Mouse (Mus musculus) kidney, embryonic 15.5 days (tissue): Measurements from ENCODE around the gene Tac4. TPM values are rescaled to one million over a fixed set of nuclear protein-coding genes. Genes with fewer than 3 reads are reported as not detected.

Source experiments
- ATAC-seq: fragments of 200-750 bp; cut with Nextera tagmentation; replicated peaks from 2 replicates; pipeline ENCODE4 v1.8.0; 2017; ENCODE audit warnings: moderate TSS enrichment; ENCODE audit not compliant: low FRiP score
- H3K27ac ChIP-seq: fragments of 300-500 bp; sonication (generic); 2 replicates; pipeline ENCODE4 v1.5.1; 2015; ENCODE audit warnings: mild to moderate bottlenecking, inconsistent platforms
- H3K27me3 ChIP-seq: fragments of 300-500 bp; sonication (generic); 2 replicates; pipeline ENCODE4 v1.6.1; 2015; ENCODE audit warnings: inconsistent platforms
- H3K36me3 ChIP-seq: fragments of 300-500 bp; sonication (generic); 2 replicates; pipeline ENCODE4 v1.6.1; 2015; ENCODE audit warnings: inconsistent platforms
- H3K4me1 ChIP-seq: fragments of 300-500 bp; sonication (generic); 2 replicates; pipeline ENCODE4 v1.6.1; 2015; ENCODE audit warnings: inconsistent platforms
- H3K4me2 ChIP-seq: fragments of 300-500 bp; sonication (generic); 2 replicates; pipeline ENCODE4 v1.6.1; 2015; ENCODE audit warnings: moderate library complexity, mild to moderate bottlenecking, inconsistent platforms
- H3K4me3 ChIP-seq: fragments of 300-500 bp; sonication (generic); replicated peaks from 2 replicates; pipeline ENCODE4 v1.5.1; 2015; ENCODE audit warnings: mild to moderate bottlenecking, inconsistent platforms
- H3K9ac ChIP-seq: fragments of 300-500 bp; sonication (generic); 2 replicates; pipeline ENCODE4 v1.6.1; 2015; ENCODE audit warnings: mild to moderate bottlenecking, inconsistent platforms
- H3K9me3 ChIP-seq: fragments of 300-500 bp; sonication (generic); replicated peaks from 2 replicates; pipeline ENCODE4 v1.6.1; 2016; ENCODE audit warnings: inconsistent platforms
- WGBS: fragments of 180-500 bp; shearing (Covaris S2); methylation state at CpG from one replicate; pipeline ENCODE4 v1.1.7; 2015; ENCODE audit warnings: mixed read lengths; 5-methylcytosine and 5-hydroxymethylcytosine counted together
- polyA plus RNA-seq: library from polyadenylated mRNA; unstranded; fragments of >200 nt; fragmentation: Nextera tagmentation; extraction: Ambion mirVana; gene quantifications from 2 replicates; pipeline ENCODE4 v1.2.1, GENCODE M21; 2015

Tac4 gene
- polyA plus RNA-seq, 1 experiment from 2014 or later, result 0.17 TPM

DNA sequence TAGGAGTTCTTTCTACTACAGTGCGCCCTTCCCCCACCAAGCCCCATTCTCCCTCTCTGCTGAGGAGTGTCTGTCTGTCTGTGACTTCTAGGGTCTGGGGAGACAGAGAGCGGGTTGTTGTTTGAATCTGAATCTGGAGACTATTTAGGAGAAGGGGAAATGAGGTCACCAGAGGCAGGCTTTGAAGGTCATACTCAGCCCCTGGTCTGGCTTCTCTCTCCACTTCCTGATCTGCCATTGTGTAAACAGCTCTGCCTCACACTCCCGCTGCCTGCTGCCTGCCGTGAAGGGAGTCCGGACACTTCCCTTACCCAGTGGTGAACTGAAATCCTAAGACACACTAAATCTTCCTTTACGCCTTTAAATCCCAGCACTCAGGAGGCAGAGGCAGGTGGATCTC lies 22.9 kb upstream of the Tac4 start:
- Histone ChIP-seq H3K27ac (no peak overlapping the region), H3K4me1 (0 out of 2 replicates have a peak, but pooled peaks cover 8% of the 10 kb centered on the region), H3K4me2 (no peak overlapping the region), H3K9me3 (no peaks in the 10 kb centered on the region), H3K36me3 (no peaks in the 10 kb centered on the region), H3K9ac (no peak overlapping the region), H3K4me3 (no peak overlapping the region), H3K27me3 (0 out of 2 replicates have a peak, but pooled peaks cover 2% of the 10 kb centered on the region)
- ATAC-seq, result no peak
- WGBS, result 59% methylated on average over 6 of the region's 6 CpGs

GRCm38 (mm10) chr11:95242653-95243052 lies 18.7 kb upstream of the Tac4 start:
- no peaks in the 10 kb centered on the region for H3K36me3 ChIP-seq
- 50% methylated on average over 6 of the region's 6 CpGs for WGBS
- no peak for ATAC-seq
- H3K4me1 ChIP-seq, result 0 out of 2 replicates have a peak, but pooled peaks cover 5% of the 10 kb centered on the region
- H3K9me3 ChIP-seq, result no peaks in the 10 kb centered on the region
- H3K27me3 ChIP-seq, result no peaks in the 10 kb centered on the region
- H3K27ac ChIP-seq, result no peak overlapping the region
- no peak overlapping the region for H3K4me2 ChIP-seq
- no peak overlapping the region for H3K4me3 ChIP-seq
- no peak overlapping the region for H3K9ac ChIP-seq

- Histone ChIP-seq H3K36me3 (no peaks in the 10 kb centered on the region), H3K27me3 (no peaks in the 10 kb centered on the region), H3K4me3 (no peak overlapping the region), H3K9me3 (no peaks in the 10 kb centered on the region), H3K4me2 (no peak overlapping the region), H3K4me1 (peaks cover 6% of the 10 kb centered on the region), H3K9ac (no peak overlapping the region), H3K27ac (no peak overlapping the region)
- 67% methylated on average over 7 of the region's 7 CpGs for WGBS
- no peak for ATAC-seq
Measured at GRCm38 (mm10) chr11:95245456-95245855, 15.9 kb upstream of the Tac4 start.

DNA sequence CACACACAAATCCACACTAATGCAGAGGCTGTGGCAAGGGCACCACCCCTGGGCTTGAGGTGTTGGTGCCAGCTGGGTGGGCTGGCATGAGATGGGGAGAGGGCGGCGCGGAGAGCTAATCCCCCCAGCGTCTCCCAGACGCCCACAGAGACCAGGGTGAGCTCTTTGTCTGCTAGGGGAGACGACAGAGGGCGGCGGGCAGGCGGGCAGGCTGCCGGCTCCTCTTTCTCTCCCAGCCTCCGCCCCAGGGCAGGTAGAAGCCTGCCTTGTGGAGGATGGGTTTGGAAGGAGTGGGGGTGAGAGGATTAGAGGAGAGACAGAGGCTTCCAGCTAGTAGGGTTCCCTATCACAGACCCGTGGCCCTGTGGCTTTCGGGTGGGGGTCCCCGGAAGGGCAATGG lies 14.3 kb upstream of the Tac4 start:
- Histone ChIP-seq H3K27ac (no peak overlapping the region), H3K27me3 (no peaks in the 10 kb centered on the region), H3K9me3 (no peaks in the 10 kb centered on the region), H3K4me1 (peaks cover 8% of the 10 kb centered on the region), H3K9ac (no peak overlapping the region), H3K4me2 (no peak overlapping the region), H3K36me3 (no peaks in the 10 kb centered on the region), H3K4me3 (no peak overlapping the region)
- ATAC-seq, result no peak
- WGBS, result 59% methylated on average over 14 of the region's 14 CpGs

GRCm38 (mm10) chr11:95250110-95250509 lies 11.2 kb upstream of the Tac4 start:
- Histone ChIP-seq H3K9ac (no peak overlapping the region), H3K9me3 (no peaks in the 10 kb centered on the region), H3K4me1 (peaks cover 8% of the 10 kb centered on the region), H3K4me3 (no peak overlapping the region), H3K27me3 (no peaks in the 10 kb centered on the region), H3K36me3 (no peaks in the 10 kb centered on the region), H3K27ac (0 out of 2 replicates have a peak overlapping the region, but pooled peaks have one; percentile 23), H3K4me2 (no peak overlapping the region)
- WGBS, result 27% methylated on average over 10 of the region's 10 CpGs
- ATAC-seq, result peak; percentile 57; the same call in 1 of the 2 replicates

DNA sequence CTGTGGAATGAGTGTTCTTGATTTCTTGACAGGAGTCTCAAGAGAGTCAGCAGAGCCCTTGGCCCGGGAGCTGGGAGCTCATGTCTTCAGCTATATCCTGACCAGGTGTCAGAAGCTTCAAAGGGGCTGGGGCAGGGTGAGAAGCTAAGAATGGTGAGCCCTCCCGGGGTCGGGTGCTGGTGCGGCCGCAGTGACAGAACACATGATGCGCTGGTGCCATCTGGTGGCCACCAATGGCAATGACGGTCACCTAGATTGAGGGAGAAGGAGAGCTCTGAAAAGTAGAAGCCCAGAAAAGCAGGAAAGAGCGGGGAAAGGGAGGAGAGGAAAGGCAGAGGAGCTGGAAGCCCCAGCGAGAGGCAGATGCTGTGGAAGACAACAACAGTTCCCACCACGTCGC lies 10.0 kb upstream of the Tac4 start:
- peaks cover 8% of the 10 kb centered on the region for H3K4me1 ChIP-seq
- no peaks in the 10 kb centered on the region for H3K36me3 ChIP-seq
- ATAC-seq, result no peak
- no peaks in the 10 kb centered on the region for H3K9me3 ChIP-seq
- H3K9ac ChIP-seq, result no peak overlapping the region
- no peaks in the 10 kb centered on the region; the same call in 1 of the 2 replicates for H3K27me3 ChIP-seq
- WGBS, result 5% methylated on average over 11 of the region's 11 CpGs
- peak overlapping the region; percentile 35; the same call in 1 of the 2 replicates for H3K27ac ChIP-seq
- no peak overlapping the region for H3K4me3 ChIP-seq
- H3K4me2 ChIP-seq, result no peak overlapping the region

DNA sequence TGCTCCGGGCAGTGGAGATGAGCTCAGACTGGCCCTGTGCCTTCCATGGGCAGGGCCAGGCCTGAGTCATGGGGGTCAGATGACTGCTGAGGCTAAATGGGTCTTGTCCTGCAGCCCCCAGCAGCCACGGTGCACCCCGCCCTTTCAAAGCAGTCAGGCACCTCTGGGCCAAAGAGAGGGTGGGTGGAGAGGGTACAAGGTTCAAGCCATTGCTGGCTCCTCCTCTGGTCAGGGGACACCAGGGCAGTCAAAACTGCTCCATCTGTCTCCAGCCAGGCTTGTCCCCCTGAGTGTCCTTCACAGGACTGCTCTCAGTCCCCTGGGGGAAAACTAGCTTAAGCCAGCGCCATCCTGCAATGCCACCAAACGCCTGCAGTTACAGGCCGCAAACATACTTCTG lies 9.2 kb upstream of the Tac4 start:
- peaks cover 8% of the 10 kb centered on the region for H3K4me1 ChIP-seq
- WGBS, result 80% methylated on average over 6 of the region's 6 CpGs
- peaks cover 1% of the 10 kb centered on the region; the same call in 1 of the 2 replicates for H3K27me3 ChIP-seq
- H3K36me3 ChIP-seq, result no peaks in the 10 kb centered on the region
- no peak overlapping the region for H3K4me2 ChIP-seq
- no peak overlapping the region for H3K9ac ChIP-seq
- H3K9me3 ChIP-seq, result no peaks in the 10 kb centered on the region
- no peak overlapping the region for H3K4me3 ChIP-seq
- ATAC-seq, result peak; percentile 55; the same call in 1 of the 2 replicates
- H3K27ac ChIP-seq, result peak overlapping the region; percentile 35; the same call in 1 of the 2 replicates

GRCm38 (mm10) chr11:95254165-95254564 lies 7.2 kb upstream of the Tac4 start:
- Histone ChIP-seq H3K9ac (no peak overlapping the region), H3K27me3 (peaks cover 5% of the 10 kb centered on the region; the same call in 1 of the 2 replicates), H3K27ac (no peak overlapping the region), H3K4me2 (no peak overlapping the region), H3K9me3 (no peaks in the 10 kb centered on the region), H3K4me3 (no peak overlapping the region), H3K36me3 (no peaks in the 10 kb centered on the region), H3K4me1 (peaks cover 21% of the 10 kb centered on the region)
- 84% methylated on average over 8 of the region's 8 CpGs for WGBS
- ATAC-seq, result no peak

DNA sequence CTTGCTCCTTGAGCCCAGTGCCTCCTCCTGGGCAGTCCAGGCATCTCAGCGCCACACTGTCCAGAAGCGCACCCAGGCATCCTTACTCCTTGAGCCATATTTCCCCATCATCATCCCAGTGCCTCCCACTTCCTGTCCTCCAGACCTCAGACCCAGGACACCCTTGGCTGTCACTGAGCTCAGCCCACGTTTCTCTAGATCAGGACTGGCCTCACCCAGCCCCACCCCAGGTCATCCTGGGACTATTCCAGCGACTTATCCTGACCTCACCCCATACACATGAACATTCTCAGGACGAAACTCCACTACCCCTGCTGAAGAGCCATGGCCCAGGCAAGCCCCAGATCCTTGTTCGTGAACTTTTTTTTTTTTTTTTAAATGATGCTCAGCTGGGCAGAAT lies 5.6 kb upstream of the Tac4 start:
- Histone ChIP-seq H3K9ac (no peak overlapping the region), H3K36me3 (no peaks in the 10 kb centered on the region), H3K4me3 (no peak overlapping the region), H3K27me3 (peaks cover 5% of the 10 kb centered on the region; the same call in 1 of the 2 replicates), H3K4me2 (no peak overlapping the region), H3K27ac (no peak overlapping the region), H3K4me1 (peaks cover 19% of the 10 kb centered on the region), H3K9me3 (no peaks in the 10 kb centered on the region)
- no peak for ATAC-seq
- WGBS, result 73% methylated on average over 6 of the region's 6 CpGs

GRCm38 (mm10) chr11:95257930-95258329 lies 3.4 kb upstream of the Tac4 start:
- H3K4me2 ChIP-seq, result peak overlapping the region; percentile 98
- no peaks in the 10 kb centered on the region for H3K9me3 ChIP-seq
- peaks cover 19% of the 10 kb centered on the region for H3K4me1 ChIP-seq
- no peak for ATAC-seq
- H3K27me3 ChIP-seq, result peaks cover 5% of the 10 kb centered on the region; the same call in 1 of the 2 replicates
- 52% methylated on average over 4 of the region's 4 CpGs for WGBS
- peak overlapping the region; percentile 70; the same call in 1 of the 2 replicates for H3K4me3 ChIP-seq
- H3K27ac ChIP-seq, result no peak overlapping the region
- peak overlapping the region; percentile 71; the same call in 1 of the 2 replicates for H3K9ac ChIP-seq
- no peaks in the 10 kb centered on the region for H3K36me3 ChIP-seq

GRCm38 (mm10) chr11:95258490-95258889 lies 2.8 kb upstream of the Tac4 start:
- WGBS, result 1% methylated on average over 26 of the region's 26 CpGs
- Histone ChIP-seq H3K27me3 (peaks cover 5% of the 10 kb centered on the region; the same call in 1 of the 2 replicates), H3K36me3 (no peaks in the 10 kb centered on the region), H3K4me1 (peaks cover 22% of the 10 kb centered on the region), H3K4me3 (peak overlapping the region; percentile 70), H3K4me2 (peak overlapping the region; percentile 98), H3K9ac (peak overlapping the region; percentile 71), H3K9me3 (no peaks in the 10 kb centered on the region), H3K27ac (peak overlapping the region; percentile 87; the same call in 1 of the 2 replicates)
- peak; percentile 57 for ATAC-seq

DNA sequence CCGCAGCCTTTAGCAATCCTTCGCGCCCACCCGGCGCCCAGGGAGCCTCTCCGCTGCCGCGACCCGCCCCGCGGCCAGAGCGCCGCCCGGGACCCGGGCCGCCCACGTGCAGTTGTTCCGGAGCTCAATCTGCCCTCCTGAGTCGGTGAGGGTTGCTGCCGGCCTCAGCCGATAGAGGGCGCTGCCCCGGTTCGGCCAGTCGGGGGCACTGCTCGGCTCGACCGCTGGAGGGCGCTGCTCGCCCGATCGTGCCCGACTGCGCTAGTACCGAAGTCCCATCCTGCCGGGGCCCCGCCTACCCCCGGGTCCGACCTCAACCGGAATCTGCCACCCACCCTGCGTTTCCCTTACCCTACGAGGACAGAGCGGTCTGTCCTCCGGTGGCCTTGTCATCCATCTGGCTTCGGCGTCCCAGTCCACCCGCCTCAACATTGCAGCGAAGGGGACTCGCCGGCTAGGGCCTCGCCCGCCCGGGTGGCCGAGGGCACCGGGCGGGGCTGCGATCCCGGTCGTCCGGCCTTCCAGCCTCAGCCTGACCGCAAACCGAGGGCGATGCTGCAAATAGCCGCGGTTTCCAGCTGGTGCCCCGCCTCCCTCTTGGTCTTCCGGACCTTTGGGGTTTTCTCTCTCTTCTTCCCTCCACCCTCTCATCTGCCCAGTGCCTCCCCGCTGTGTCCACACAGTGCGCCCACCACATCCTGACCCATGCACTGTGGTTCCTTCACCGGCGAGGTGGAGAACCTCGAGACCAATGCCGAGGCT lies 2.1 kb upstream of the Tac4 start:
- no peaks in the 10 kb centered on the region for H3K36me3 ChIP-seq
- H3K27ac ChIP-seq, result peak overlapping the region; percentile 87
- H3K27me3 ChIP-seq, result peaks cover 5% of the 10 kb centered on the region; the same call in 1 of the 2 replicates
- peaks cover 28% of the 10 kb centered on the region for H3K4me1 ChIP-seq
- ATAC-seq, result peak; percentile 80
- peak overlapping the region; percentile 71 for H3K9ac ChIP-seq
- H3K4me3 ChIP-seq, result peak overlapping the region; percentile 70
- under 1% methylated on average over 73 of the region's 73 CpGs for WGBS
- H3K4me2 ChIP-seq, result peak overlapping the region; percentile 98
- no peaks in the 10 kb centered on the region for H3K9me3 ChIP-seq
